Mouse (Mus musculus) CD8-positive naive resting alpha-beta T cell, adult 2 months (primary cell): ENCODE measurements around the gene Fem1b.

Experiments
- DNase-seq, 2 experiments: peaks; one replicate each; pipeline ENCODE4 v3.0.0; 2022; ENCODE audit warnings: low read depth in 2 of 2, low spot score in 2 of 2

Gene Fem1b

GRCm38 (mm10) chr9:62782976-62783781 is 28.6 kb downstream of the Fem1b start:
- DNase-seq: peak in 1 of 2 experiments; percentile 24

- DNase-seq: no peak
These were observed 29.8 kb downstream of the Fem1b start for GRCm38 (mm10) chr9:62781965-62782364.

DNA sequence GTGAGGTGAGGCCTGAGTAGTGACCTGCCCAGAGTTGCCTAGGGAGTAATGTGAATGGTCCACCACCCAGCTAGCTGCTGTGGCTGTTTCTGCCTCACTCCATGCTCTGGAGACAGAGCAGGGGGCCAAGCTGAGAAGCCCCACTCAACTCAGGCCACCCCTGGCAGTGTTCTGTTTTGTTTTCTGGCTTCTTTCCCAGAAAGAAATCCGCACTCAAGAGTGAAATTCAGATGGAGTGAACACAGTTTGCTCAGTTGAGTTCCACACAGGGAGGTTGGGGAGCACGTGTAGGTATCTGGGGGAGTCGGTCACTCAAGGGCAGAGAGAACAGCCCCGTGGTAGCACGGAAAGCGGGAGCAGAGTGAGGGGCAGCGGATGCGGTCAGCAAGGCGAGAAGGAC is 33.0 kb downstream of the Fem1b start:
- no peak for DNase-seq

- peak; percentile 47 to 66 for DNase-seq
These were observed 34.3 kb downstream of the Fem1b start for GRCm38 (mm10) chr9:62777461-62777860.

GRCm38 (mm10) chr9:62775464-62775863 is 36.3 kb downstream of the Fem1b start:
- no peak for DNase-seq

DNA sequence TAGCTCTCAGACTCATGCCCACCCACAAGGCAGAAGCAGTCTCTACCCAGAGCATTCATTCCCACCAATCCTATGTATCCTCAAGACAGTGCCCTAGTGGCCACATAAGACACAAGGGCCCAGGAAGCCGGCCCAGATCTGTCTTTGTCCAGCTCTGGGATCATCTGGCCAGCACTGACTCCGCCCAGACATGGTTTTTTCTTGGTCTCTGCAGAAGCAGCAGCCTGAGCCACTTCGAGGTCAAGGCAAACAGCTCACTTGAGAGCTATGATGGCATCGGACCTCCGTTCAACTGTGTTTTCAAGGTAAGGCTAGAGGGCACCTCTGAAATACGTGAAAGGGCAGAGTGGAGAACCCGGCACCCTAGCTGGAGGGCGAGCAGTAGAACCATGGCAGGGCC is 39.0 kb downstream of the Fem1b start:
- no peak for DNase-seq

- DNase-seq: no peak
These were observed 43.4 kb downstream of the Fem1b start for GRCm38 (mm10) chr9:62768361-62768760.

DNA sequence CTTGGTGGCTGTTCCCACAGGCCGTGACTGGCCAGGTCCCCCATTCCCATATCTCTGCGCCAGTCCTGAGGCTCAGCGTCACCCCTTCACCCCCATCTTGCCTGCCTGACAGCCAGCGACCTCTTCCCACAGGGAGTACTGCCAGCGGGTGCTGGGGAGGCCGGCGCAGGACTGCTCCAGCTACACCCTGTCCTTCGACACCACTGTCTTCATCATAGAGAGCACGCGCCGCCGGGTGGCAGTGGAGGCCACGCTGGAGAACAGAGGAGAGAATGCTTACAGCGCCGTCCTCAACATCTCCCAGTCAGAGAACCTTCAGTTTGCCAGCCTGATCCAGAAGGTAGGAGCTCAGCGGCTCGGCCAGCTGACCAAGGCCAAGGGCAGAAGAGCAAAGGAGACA is 44.3 kb downstream of the Fem1b start:
- DNase-seq: no peak

GRCm38 (mm10) chr9:62765346-62765745 is 46.4 kb downstream of the Fem1b start:
- no peak for DNase-seq

DNA sequence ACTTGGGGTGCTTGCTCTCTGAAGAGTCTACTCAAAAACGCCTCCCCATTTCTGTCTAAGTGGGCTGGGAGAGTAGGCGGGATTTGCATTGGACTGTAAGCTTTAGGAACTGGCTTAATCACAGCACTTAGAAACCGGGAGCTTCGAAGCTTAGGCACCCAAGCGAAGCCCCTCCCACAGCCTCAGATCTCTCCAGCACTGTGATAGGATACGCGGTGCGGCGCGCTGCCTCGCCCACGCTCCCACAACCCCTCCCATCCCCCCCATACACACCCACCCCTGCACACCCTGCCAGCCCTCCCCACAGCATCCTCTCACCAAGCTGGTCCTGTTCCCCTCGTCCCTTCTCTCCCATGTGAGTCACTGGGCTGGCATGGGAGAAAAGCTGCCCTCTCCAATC is 48.3 kb downstream of the Fem1b start:
- no peak for DNase-seq

DNA sequence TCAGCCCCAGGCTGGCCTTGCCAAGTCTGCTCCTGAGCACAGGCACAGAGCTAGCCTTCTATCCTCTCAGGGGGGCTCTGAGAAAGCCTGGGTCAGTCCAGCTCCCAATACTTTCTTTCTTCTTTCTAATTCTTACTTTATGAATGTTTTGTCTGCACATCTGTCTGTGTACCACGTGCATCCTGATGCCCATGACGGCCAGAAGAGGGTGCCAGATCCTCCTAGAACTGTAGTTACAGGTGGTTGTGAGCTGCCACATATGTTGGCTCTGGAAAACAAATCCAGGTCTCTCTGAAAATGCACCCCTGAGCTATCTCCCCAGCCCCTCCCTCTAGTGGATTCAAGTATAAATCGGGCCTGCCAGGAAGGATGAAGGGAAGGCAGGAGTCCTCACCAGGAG is 52.1 kb downstream of the Fem1b start:
- no peak for DNase-seq

- no peak for DNase-seq
These were observed 53.4 kb downstream of the Fem1b start for GRCm38 (mm10) chr9:62758288-62758687.

DNA sequence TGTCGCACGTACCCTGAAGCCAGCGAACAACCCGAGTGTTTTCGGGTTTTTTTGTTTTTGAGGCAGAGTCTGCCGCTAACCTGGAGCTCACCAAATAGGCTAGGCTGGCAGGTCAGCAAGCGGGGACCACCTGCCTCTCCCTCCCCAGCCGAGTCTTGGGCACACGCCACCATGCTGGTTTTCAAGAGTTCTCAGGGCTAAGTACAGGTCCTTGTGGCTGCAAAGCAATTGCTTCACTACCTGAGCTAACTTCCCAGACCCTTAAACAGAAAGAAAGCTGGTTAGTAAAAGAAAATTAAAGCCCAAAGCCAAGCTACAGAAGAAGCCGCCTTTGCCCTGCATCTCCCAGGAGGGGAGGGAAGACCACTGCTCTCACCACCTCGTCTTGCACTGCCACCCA is 61.4 kb downstream of the Fem1b start:
- no peak for DNase-seq

GRCm38 (mm10) chr9:62749666-62750065 is 62.1 kb downstream of the Fem1b start:
- no peak for DNase-seq

DNA sequence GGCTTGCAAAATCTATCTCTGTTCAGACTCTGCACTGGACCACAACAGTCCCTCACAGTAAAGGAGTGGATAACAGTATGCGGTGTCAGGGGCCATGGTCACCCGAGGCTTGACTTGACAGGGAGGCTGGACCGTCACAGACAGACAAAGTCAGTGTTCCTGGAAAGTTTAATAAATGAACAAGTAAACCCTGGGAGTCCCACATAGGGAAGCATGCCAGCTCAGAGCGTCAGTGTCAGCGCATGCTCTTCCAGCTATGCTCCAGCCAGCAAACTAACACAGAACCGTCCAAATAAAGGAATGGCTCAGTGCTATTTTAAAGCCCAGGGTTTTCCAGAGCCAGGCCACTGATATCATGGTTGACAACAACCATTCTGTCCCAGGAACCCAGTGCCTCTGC is 65.1 kb downstream of the Fem1b start:
- DNase-seq: no peak

- DNase-seq: peak; percentile 11 to 29
These were observed 67.0 kb downstream of the Fem1b start for GRCm38 (mm10) chr9:62744558-62745275.
